Mouse (Mus musculus) cortical plate, adult 2 months (tissue): ENCODE data around the gene Susd6. TPM values are rescaled to one million over a fixed set of nuclear protein-coding genes. Genes with fewer than 3 reads are reported as not detected.

ENCODE experiments used
- H3K27ac ChIP-seq: fragments of 200-500 bp; 2 replicates; pipeline ENCODE4 v1.5.1; 2012; ENCODE audit warnings: low read length, control low read depth, inconsistent platforms; ENCODE audit not compliant: insufficient read depth
- H3K4me1 ChIP-seq: fragments of 200-500 bp; 2 replicates; pipeline ENCODE4 v1.6.1; 2011; ENCODE audit warnings: low read length; ENCODE audit not compliant: control insufficient read depth, insufficient read depth
- H3K4me3 ChIP-seq: fragments of 200-500 bp; 2 replicates; pipeline ENCODE4 v1.5.1; 2011; ENCODE audit warnings: mild to moderate bottlenecking, low read length, control low read depth; ENCODE audit not compliant: insufficient read depth
- CTCF ChIP-seq: fragments of 200-500 bp; IDR thresholded peaks from 2 replicates; pipeline ENCODE4 v1.5.1; 2011; ENCODE audit warnings: mild to moderate bottlenecking, control low read depth, low read length; ENCODE audit not compliant: insufficient read depth; ENCODE audit errors: extremely low read depth
- POLR2A ChIP-seq: fragments of 200-500 bp; IDR thresholded peaks from 2 replicates; pipeline ENCODE4 v1.6.1; 2011; ENCODE audit warnings: mild to moderate bottlenecking, low read length, control low read depth; ENCODE audit not compliant: insufficient read depth; ENCODE audit errors: extremely low read depth
- polyA plus RNA-seq: library from polyadenylated mRNA; depleted of rRNA; stranded (reverse); fragments of >200 nt; gene quantifications from 2 replicates; pipeline ENCODE4 v1.2.3, GENCODE M21; 2012

Susd6 gene
- polyA plus RNA-seq, 1 experiment: 24.8 TPM

DNA sequence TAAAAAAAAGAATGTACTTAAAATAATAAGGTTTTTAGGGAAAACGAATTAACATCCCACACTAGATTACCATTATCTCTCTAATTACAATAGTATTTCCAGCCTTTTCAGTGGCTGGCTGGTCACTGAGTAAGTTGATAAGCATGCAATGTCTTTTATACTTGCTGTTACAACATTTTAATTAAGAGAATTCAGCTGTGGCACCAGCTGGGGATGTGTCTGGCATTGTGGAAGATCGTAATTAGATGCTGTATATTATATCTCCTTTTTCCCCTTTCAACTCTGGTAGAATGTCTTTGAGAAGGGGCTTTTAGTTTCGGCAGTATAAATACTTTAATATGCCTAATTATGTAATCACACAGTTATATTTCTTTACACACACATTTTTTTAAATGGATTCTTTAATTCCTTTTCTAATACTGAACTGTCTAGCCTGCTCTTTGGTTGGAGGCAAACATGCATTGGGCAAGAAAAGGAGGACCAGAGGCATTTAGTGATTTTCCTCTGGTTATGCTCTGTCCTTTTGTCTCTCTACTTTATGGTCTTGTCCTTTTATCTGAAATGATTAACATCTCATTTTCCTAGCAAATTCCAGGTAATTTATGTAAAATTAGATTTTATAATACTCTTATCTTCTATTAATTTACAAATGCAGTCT lies 67.5 kb downstream of the Susd6 start:
- TF ChIP-seq POLR2A (no peak), CTCF (no peak)
- H3K27ac ChIP-seq: no peak overlapping the region
- H3K4me1 ChIP-seq: peaks cover 5% of the 10 kb centered on the region; the same call in 1 of the 2 replicates
- H3K4me3 ChIP-seq: no peak overlapping the region

DNA sequence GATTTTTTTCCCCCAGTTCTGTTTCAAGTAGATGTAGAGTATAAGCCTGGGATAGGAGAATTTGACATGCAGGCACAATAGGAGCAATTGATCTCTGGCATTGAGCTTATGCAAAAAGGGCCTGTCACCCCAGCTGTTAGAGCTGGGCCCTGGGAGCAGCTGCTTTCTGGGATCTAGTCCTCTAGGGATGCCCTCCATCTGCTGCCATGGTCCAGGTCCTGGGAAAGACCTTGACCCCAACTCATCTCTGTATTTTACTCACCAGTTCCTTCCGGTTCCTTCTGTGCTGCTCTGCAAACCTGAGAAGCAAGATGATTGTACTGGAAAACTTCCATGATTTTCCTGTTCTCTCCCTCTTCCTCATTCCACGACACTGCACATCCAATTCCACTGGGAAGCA lies 68.0 kb downstream of the Susd6 start:
- no peak for TF ChIP-seq POLR2A
- TF ChIP-seq CTCF: no peak
- Histone ChIP-seq H3K27ac (no peak overlapping the region), H3K4me3 (no peak overlapping the region), H3K4me1 (peaks cover 5% of the 10 kb centered on the region; the same call in 1 of the 2 replicates)

DNA sequence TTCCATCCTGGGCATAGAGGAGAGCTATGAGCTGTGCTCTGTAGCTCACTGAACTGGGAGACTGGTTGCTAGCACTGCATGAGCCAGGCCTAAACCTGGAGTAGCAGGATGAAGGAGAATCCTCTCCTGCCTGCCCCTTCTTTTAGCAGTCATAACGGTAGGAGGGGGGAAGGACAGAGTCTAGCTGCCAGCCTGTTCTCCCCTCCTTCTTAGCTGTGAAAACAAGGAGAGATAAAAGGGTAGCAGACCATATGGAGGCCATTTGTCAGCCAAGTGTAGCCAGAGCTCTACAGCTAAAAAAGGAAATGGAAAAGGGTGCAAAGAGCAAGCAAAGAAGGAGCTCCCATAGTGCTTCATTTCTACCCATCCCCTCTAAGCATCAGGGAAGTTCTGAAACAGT lies 71.6 kb downstream of the Susd6 start:
- H3K27ac ChIP-seq: no peak overlapping the region

DNA sequence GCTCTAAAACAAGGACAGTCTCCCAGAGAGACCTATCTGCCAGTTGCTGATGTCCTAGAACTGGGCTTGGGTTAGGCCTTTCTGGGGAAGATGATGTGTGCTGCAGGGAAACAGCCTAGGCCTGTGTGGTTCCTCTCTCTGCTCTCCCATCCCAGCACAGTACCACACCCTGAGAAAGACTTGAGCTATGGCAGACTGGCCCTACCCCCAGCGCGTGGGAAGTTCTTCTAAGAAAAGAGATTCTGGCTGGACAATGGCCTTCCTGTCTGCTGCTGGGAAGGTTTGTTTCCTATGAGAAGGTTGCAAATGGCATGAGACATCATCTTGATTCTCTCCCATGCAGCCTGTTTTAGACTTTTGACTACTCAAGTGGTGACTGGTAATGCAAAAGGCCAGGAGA lies 73.1 kb downstream of the Susd6 start:
- no peak for TF ChIP-seq CTCF
- no peak for TF ChIP-seq POLR2A
- Histone ChIP-seq H3K4me3 (no peak overlapping the region), H3K27ac (no peak overlapping the region), H3K4me1 (peaks cover 8% of the 10 kb centered on the region)

More for the DNA sequence above, 71.6 kb downstream of the Susd6 start:
- H3K4me1 ChIP-seq: peaks cover 6% of the 10 kb centered on the region
- H3K4me3 ChIP-seq: no peak overlapping the region
- no peak for TF ChIP-seq POLR2A
- no peak for TF ChIP-seq CTCF

DNA sequence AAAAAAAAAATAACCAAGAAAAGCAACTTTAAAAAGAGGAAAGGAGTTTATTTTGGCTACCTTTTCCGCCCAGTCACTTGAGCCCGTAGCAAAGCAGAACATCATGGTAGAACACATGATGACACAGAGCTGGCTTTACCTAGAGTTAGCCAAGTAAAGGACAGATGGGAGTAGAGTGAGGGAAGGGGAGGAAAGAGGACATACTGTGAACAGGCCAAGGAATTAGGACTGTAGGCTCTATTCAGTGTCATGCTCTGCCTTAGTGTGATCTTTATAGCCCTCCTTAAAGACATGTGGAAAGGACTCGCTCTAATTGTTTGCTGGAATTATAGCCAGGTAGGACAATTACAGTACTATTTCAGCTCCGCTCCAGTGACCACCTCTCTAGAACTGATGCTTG lies 74.9 kb downstream of the Susd6 start:
- no peak overlapping the region for H3K4me3 ChIP-seq
- TF ChIP-seq CTCF (no peak), POLR2A (no peak)
- peaks cover 8% of the 10 kb centered on the region for H3K4me1 ChIP-seq
- H3K27ac ChIP-seq: no peak overlapping the region

DNA sequence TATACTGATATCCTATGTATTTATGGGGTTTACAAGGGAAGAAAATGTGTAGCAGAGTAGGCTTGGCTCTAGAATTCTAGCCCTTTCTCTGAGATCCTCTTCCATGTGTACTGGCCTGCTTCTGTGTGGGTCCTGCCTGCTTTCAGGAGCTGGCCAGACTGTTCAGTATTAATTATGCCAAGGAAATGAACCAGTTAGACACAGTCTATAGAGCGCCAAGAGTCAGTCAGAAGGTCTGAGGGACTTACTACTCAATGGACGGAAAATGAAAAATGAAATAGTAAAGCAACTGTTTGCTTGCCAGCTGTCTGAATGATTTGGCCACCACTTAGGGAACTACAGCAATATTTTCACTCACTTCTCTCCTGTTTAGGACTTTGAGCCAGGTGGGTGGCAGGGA lies 75.7 kb downstream of the Susd6 start:
- H3K4me1 ChIP-seq: peaks cover 8% of the 10 kb centered on the region
- H3K27ac ChIP-seq: no peak overlapping the region
- TF ChIP-seq CTCF: no peak
- TF ChIP-seq POLR2A: no peak
- H3K4me3 ChIP-seq: no peak overlapping the region

DNA sequence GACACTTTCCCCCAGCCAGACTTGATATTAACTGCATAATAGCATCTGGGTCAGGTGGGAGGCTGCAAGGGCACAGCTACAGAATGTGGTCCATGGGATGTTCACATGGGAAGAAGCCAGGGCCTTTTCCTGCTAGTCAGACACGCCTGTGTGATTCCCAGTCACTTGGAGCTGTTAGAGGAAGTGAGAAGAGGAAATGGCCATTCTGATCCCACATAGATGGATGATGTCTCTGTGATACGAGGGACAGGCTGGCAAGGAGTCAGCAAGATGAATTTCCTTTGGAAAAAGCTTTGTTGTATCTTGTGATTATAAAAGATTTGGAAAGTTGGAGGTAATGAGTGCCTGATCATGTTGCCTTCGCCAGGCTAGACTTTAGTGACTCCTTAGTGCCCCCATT lies 76.8 kb downstream of the Susd6 start:
- TF ChIP-seq CTCF: no peak
- H3K4me1 ChIP-seq: peaks cover 6% of the 10 kb centered on the region
- no peak overlapping the region for H3K4me3 ChIP-seq
- H3K27ac ChIP-seq: no peak overlapping the region

DNA sequence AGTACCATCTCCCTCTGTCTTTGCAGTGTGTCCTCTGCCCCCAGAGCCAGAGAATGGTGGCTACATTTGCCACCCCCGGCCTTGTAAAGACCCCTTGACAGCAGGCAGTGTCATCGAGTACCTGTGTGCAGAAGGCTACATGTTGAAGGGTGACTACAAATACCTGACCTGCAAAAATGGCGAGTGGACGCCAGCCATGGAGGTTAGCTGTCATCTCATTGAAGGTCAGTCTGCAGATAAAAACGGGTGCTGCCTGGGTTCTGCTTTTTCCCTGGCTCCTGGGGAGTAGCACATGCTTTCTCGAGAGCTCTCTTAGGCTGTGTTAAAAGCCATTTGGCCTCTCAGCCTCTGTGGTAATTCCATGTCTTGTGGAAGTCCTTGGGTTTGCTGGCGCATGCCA lies 78.1 kb downstream of the Susd6 start:
- H3K4me3 ChIP-seq: no peak overlapping the region
- TF ChIP-seq POLR2A (no peak), CTCF (no peak)
- H3K4me1 ChIP-seq: peaks cover 4% of the 10 kb centered on the region; the same call in 1 of the 2 replicates
- no peak overlapping the region for H3K27ac ChIP-seq

DNA sequence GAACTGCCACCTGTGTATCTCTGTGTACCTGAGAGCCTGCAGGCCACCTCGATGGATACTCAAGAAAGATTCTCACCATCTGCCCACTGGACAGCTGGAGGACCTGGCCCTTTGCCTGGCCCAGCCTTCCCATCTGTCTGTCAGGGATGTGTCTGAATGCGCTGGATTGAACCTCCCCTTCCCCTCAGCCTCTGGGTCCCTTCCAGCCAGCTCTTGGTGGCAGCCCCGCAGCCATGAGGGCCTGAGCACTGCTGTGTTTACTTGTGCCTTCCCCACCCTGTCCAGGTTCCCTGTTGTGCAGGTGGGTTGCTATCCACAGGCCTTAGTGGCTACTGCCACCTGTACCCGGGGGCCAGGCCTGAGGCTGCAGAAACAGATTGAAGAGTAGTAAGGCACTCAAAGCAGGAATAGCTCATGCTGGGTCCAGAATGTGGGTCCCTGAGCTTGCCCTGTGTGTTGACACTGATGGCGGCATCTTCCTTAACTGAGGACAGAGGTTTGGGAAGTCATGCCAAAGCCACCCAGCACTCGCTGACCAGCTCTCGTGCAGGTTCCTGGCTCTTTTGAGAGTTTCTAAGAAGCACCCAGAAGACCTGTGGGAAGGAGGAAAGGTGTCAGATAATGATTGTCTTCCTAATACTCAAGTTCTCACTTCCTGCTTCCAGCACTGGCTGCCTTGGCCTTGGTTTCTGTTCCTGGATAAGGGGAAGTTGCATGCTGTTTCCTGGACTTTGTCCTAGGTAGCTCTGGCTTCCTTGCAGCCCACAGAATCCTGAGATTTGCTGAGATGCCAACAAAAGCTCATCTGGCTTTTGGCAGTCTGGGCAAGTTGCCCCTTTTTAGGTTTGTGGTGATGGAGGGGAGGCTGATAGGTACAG lies 87.1 kb downstream of the Susd6 start:
- TF ChIP-seq POLR2A: no peak

DNA sequence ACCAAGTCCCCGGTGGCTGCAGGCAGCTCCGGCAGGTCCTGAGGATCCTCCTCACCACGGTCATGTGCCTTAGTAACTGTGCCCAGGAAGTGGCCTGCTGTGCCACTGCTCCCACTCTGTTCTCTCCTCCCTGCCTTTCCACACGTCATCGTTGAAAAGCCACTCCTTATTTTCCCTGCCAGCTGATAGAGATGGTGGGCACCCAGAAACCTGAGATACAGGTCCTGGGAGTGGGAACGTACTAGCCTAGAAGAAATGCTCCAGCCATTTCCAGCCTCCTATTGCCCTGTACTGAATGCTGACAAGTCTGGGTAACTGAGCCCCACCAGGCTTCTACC lies 87.8 kb downstream of the Susd6 start:
- no peak for TF ChIP-seq POLR2A
- no peak for TF ChIP-seq CTCF
- Histone ChIP-seq H3K27ac (no peak overlapping the region), H3K4me3 (no peak overlapping the region), H3K4me1 (peaks cover 1% of the 10 kb centered on the region; the same call in 1 of the 2 replicates)

More for the DNA sequence above, 87.1 kb downstream of the Susd6 start:
- Histone ChIP-seq H3K4me3 (no peak overlapping the region), H3K27ac (no peak overlapping the region), H3K4me1 (peaks cover 1% of the 10 kb centered on the region; the same call in 1 of the 2 replicates)
